Mouse (Mus musculus): Measurements from ENCODE around the gene Esr2. TPM values are rescaled to one million over a fixed set of nuclear protein-coding genes. Genes with fewer than 3 reads are reported as not detected.

Esr2 gene
- polyA plus RNA-seq, 1 experiment from 2014 or later: 0.08 TPM

DNA sequence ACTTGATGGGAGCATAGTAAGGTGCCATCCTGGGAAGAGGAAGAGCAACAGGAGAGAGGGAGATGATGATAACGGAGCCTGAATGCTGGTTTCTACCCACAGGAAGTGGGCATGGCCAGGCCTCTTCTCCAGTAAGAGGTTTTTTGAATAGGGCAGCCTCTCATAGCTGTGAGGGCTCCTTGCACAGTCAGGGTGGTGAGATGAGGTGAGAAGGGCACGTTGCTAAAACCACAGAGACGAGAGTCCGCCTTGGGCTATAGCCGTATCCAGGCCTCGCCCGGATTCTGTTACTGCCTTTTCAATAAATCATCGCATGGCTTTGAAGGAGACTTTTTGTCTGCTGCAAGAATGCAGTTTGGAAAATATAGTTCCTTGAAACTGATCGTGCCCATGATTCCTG is 92.0 kb downstream of the Esr2 start:
- H3K27ac ChIP-seq (ENCODE audit: low read depth, low read length): no peak overlapping the region
- H3K4me2 ChIP-seq (ENCODE audit: low read depth, low read length): no peak overlapping the region
- H3K4me3 ChIP-seq (ENCODE audit: low read depth, low read length): no peak overlapping the region
- H3K27me3 ChIP-seq (ENCODE audit: control insufficient read depth, insufficient read depth, low read length): no peaks in the 10 kb centered on the region
- no peak overlapping the region for H3K9ac ChIP-seq (replicated peaks; ENCODE audit: low read depth, low read length)
- peaks cover 2% of the 10 kb centered on the region; the same call in 1 of the 2 replicates for H3K36me3 ChIP-seq (ENCODE audit: control insufficient read depth, insufficient read depth, low read length)
- peaks cover 13% of the 10 kb centered on the region; the same call in 1 of the 2 replicates for H3K4me1 ChIP-seq (ENCODE audit: control insufficient read depth, insufficient read depth, low read length)
- H3K9me3 ChIP-seq (ENCODE audit: control insufficient read depth, low read length): no peaks in the 10 kb centered on the region
- ATAC-seq (ENCODE audit: low read depth): no peak
- 82% methylated on average over 9 of the region's 9 CpGs for WGBS

DNA sequence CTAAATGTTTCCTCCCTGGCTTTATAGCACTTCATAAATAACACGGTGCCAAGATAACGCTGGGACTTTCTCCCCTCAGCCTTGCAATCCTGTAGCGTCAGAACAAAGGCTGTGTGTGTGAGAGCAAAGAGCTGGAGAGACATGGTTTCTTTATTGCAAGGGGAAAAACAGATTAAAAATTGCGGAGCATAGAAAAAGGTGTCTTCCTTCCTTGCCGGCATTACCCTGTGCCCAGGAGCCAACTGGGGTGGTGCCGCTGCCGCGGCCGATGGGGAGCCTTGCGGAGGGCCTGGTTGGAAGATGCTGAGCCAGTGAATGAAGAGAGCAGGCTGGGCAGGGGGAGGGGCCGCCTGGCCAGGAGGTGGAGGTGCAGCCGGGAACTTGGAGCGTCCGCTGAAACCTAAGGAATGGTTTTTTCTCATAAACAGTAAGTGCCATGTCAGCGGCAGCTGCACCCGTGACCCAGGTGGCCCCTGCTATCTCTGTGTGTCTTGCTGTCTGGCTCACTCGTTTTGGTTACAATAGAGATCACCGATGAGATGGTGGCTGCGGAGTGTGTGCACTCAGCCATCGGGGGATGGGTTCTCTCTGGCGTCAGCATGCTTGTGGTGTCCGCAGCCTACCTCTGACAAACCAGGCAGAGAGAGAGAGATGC is 95.4 kb downstream of the Esr2 start:
- ATAC-seq (ENCODE audit: low read depth): peak; percentile 97
- no peaks in the 10 kb centered on the region for H3K27me3 ChIP-seq (ENCODE audit: control insufficient read depth, insufficient read depth, low read length)
- peak overlapping the region; percentile 92 for H3K27ac ChIP-seq (ENCODE audit: low read depth, low read length)

GRCm38 (mm10) chr12:76080876-76081556 is 96.0 kb downstream of the Esr2 start:
- no peaks in the 10 kb centered on the region; the same call in 1 of the 2 replicates for H3K36me3 ChIP-seq (ENCODE audit: control insufficient read depth, insufficient read depth, low read length)
- H3K27ac ChIP-seq (ENCODE audit: low read depth, low read length): peak overlapping the region; percentile 92
- no peaks in the 10 kb centered on the region for H3K9me3 ChIP-seq (ENCODE audit: control insufficient read depth, low read length)
- peak overlapping the region; percentile 59 for H3K9ac ChIP-seq (replicated peaks; ENCODE audit: low read depth, low read length)
- WGBS: 43% methylated on average over 14 of the region's 14 CpGs
- peaks cover 13% of the 10 kb centered on the region; the same call in 1 of the 2 replicates for H3K4me1 ChIP-seq (ENCODE audit: control insufficient read depth, insufficient read depth, low read length)
- ATAC-seq (ENCODE audit: low read depth): peak; percentile 28
- H3K27me3 ChIP-seq (ENCODE audit: control insufficient read depth, insufficient read depth, low read length): no peaks in the 10 kb centered on the region
- peak overlapping the region; percentile 44 for H3K4me3 ChIP-seq (ENCODE audit: low read depth, low read length)
- H3K4me2 ChIP-seq (ENCODE audit: low read depth, low read length): peak overlapping the region; percentile 55

More for the DNA sequence above, 95.4 kb downstream of the Esr2 start:
- no peaks in the 10 kb centered on the region; the same call in 1 of the 2 replicates for H3K36me3 ChIP-seq (ENCODE audit: control insufficient read depth, insufficient read depth, low read length)
- H3K9me3 ChIP-seq (ENCODE audit: control insufficient read depth, low read length): no peaks in the 10 kb centered on the region
- H3K4me1 ChIP-seq (ENCODE audit: control insufficient read depth, insufficient read depth, low read length): peaks cover 13% of the 10 kb centered on the region; the same call in 1 of the 2 replicates
- WGBS: 3% methylated on average over 22 of the region's 22 CpGs
- peak overlapping the region; percentile 44 for H3K4me3 ChIP-seq (ENCODE audit: low read depth, low read length)
- peak overlapping the region; percentile 55 for H3K4me2 ChIP-seq (ENCODE audit: low read depth, low read length)
- H3K9ac ChIP-seq (replicated peaks; ENCODE audit: low read depth, low read length): peak overlapping the region; percentile 59

DNA sequence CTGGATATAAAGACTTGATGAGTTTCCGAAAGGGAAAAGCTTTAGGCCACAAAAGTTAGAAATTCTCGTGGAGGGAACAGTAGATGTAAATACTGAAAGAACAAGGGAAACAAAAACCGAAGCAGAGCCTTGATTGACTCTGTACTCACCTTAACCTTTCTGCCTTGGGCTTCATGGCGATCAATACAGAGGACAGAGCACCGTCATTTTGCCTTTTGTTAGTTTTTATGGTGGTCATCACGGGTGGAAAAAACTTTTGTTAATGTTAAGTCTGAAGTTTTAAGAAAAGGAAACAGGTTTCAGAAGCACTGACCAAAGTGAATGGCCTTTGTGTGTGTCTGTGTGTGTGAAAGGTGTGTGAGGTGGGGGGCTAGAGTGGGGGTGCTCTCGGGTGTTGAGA is 103.1 kb downstream of the Esr2 start:
- no peaks in the 10 kb centered on the region; the same call in 1 of the 2 replicates for H3K4me1 ChIP-seq (ENCODE audit: control insufficient read depth, insufficient read depth, low read length)
- H3K27ac ChIP-seq (ENCODE audit: low read depth, low read length): no peak overlapping the region
- H3K9me3 ChIP-seq (ENCODE audit: control insufficient read depth, low read length): no peaks in the 10 kb centered on the region
- WGBS: 20% methylated on average over 7 of the region's 7 CpGs
- ATAC-seq (ENCODE audit: low read depth): no peak
- H3K4me3 ChIP-seq (ENCODE audit: low read depth, low read length): no peak overlapping the region
- no peaks in the 10 kb centered on the region for H3K27me3 ChIP-seq (ENCODE audit: control insufficient read depth, insufficient read depth, low read length)
- no peaks in the 10 kb centered on the region for H3K36me3 ChIP-seq (ENCODE audit: control insufficient read depth, insufficient read depth, low read length)
- H3K4me2 ChIP-seq (ENCODE audit: low read depth, low read length): no peak overlapping the region
- H3K9ac ChIP-seq (replicated peaks; ENCODE audit: low read depth, low read length): no peak overlapping the region

GRCm38 (mm10) chr12:76073066-76073826 is 103.8 kb downstream of the Esr2 start:
- H3K27ac ChIP-seq (ENCODE audit: low read depth, low read length): no peak overlapping the region
- 7% methylated on average over 13 of the region's 13 CpGs for WGBS
- no peak overlapping the region for H3K9ac ChIP-seq (replicated peaks; ENCODE audit: low read depth, low read length)
- no peak for ATAC-seq (ENCODE audit: low read depth)
- no peak overlapping the region for H3K4me2 ChIP-seq (ENCODE audit: low read depth, low read length)
- no peaks in the 10 kb centered on the region for H3K36me3 ChIP-seq (ENCODE audit: control insufficient read depth, insufficient read depth, low read length)
- H3K9me3 ChIP-seq (ENCODE audit: control insufficient read depth, low read length): no peaks in the 10 kb centered on the region
- no peaks in the 10 kb centered on the region for H3K27me3 ChIP-seq (ENCODE audit: control insufficient read depth, insufficient read depth, low read length)
- no peak overlapping the region for H3K4me3 ChIP-seq (ENCODE audit: low read depth, low read length)
- H3K4me1 ChIP-seq (ENCODE audit: control insufficient read depth, insufficient read depth, low read length): no peaks in the 10 kb centered on the region; the same call in 1 of the 2 replicates

GRCm38 (mm10) chr12:76071935-76072849 is 104.9 kb downstream of the Esr2 start:
- H3K4me2 ChIP-seq (ENCODE audit: low read depth, low read length): no peak overlapping the region
- H3K4me3 ChIP-seq (ENCODE audit: low read depth, low read length): no peak overlapping the region
- 17% methylated on average over 19 of the region's 19 CpGs for WGBS
- H3K4me1 ChIP-seq (ENCODE audit: control insufficient read depth, insufficient read depth, low read length): no peaks in the 10 kb centered on the region; the same call in 1 of the 2 replicates
- H3K9ac ChIP-seq (replicated peaks; ENCODE audit: low read depth, low read length): no peak overlapping the region
- H3K27ac ChIP-seq (ENCODE audit: low read depth, low read length): no peak overlapping the region
- peaks cover under 1% of the 10 kb centered on the region; the same call in 1 of the 2 replicates for H3K36me3 ChIP-seq (ENCODE audit: control insufficient read depth, insufficient read depth, low read length)
- no peaks in the 10 kb centered on the region for H3K27me3 ChIP-seq (ENCODE audit: control insufficient read depth, insufficient read depth, low read length)
- no peaks in the 10 kb centered on the region for H3K9me3 ChIP-seq (ENCODE audit: control insufficient read depth, low read length)
- ATAC-seq (ENCODE audit: low read depth): no peak

Other genes starting within 250 kb of the Esr2 start
- 0.20 TPM in 1 of 2 replicates, not detected in the other for gene Tex21, start 69.5 kb upstream of the Esr2 start, polyA plus RNA-seq (2014; fragmentation: Nextera tagmentation; extraction: Ambion mirVana)
- 26.8 and 31.0 TPM in 2 replicates for gene Mthfd1, start 78.0 kb upstream of the Esr2 start, polyA plus RNA-seq (2014; fragmentation: Nextera tagmentation; extraction: Ambion mirVana)
- 14.7 and 17.0 TPM in 2 replicates for gene Akap5, start 147.6 kb upstream of the Esr2 start, polyA plus RNA-seq (2014; fragmentation: Nextera tagmentation; extraction: Ambion mirVana)
- gene Zbtb25, start 192.3 kb upstream of the Esr2 start, polyA plus RNA-seq (2014; fragmentation: Nextera tagmentation; extraction: Ambion mirVana): 14.5 and 16.6 TPM in 2 replicates
- 3.5 and 5.1 TPM in 2 replicates for gene Zbtb1, start 193.0 kb upstream of the Esr2 start, polyA plus RNA-seq (2014; fragmentation: Nextera tagmentation; extraction: Ambion mirVana)
- 4.7 and 5.7 TPM in 2 replicates for gene Hspa2, start 226.9 kb upstream of the Esr2 start, polyA plus RNA-seq (2014; fragmentation: Nextera tagmentation; extraction: Ambion mirVana)
- gene Ppp1r36, start 240.3 kb upstream of the Esr2 start, polyA plus RNA-seq (2014; fragmentation: Nextera tagmentation; extraction: Ambion mirVana): 0.81 and 1.5 TPM in 2 replicates

All from neural tube, embryonic 14.5 days (tissue).